Mouse (Mus musculus) gastrocnemius, postnatal 36 days (tissue): ENCODE data around the gene Gm6482. TPM values are rescaled to one million over a fixed set of nuclear protein-coding genes. Genes with fewer than 3 reads are reported as not detected.
"Not testable (repeated sequence)": the region's sequence is repeated elsewhere in the genome, so short reads cannot be mapped to it uniquely, and the experiment has no call there.

Experiments used
- DNase-seq, 2 experiments: peaks; one replicate each; pipeline ENCODE4 v3.0.0; 2022
- intact Hi-C: fragments of 180-260 bp; cut with DNase I; formaldehyde crosslinking; loops from one replicate; pipeline ENCODE4 v1.15.1; 2025
- long read RNA-seq, 2 experiments: library from polyadenylated mRNA; stranded (forward); transcript quantifications; one replicate each; pipeline ENCODE4 v2.0.0; 2021
- total RNA-seq, 2 experiments: library from RNA; stranded (reverse); gene quantifications; 2 replicates each; pipeline ENCODE4 v1.2.3; 2021

Gm6482 gene
- not detected for total RNA-seq
- long read RNA-seq, experiment 1 = 0 reads
- long read RNA-seq, experiment 2 = 0 reads

DNA sequence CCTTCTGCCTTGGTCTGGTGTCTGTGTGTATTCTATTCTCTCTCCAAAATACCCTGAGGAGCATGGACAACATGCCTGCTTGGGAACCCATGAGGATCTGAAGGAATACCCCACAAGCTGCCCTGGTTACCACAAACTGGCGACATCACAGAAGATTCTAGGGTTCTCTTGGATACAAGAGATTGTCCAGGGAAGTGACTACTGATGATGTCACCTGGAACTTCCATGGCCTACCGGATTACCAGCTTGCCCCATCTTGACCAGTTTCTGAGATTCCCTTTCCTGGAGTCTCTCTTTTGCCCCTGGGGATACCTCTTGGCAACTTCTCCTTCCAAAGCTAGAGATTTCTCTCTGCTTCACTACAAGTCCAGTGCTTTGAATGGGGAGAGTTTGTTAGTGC is at the start of gene Gm6482:
Gene Gm6482 (minus strand): TSS at position 101 of the 400 bp plus-strand sequence.
- intact Hi-C loops, DNase-seq: not testable (repeated sequence)

DNA sequence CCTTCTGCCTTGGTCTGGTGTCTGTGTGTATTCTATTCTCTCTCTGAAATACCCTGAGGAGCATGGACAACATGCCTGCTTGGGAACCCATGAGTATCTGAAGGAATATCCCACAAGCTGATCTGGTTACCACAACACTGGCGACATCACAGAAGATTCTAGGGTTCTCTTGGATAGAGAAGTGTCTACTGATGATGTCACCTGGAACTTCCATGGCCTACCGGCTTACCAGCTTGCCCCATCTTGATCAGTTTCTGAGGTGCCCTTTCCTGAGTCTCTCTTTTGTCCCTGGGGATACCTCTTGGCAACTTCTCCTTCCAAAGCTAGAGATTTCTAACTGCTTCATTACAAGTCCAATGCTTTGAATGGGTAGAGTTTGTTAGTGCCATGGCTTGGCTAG is 45.3 kb upstream of the Gm6482 start, which contains the start of gene Gm7954:
Gene Gm7954 (minus strand): TSS at position 101 of the 400 bp plus-strand sequence.
- intact Hi-C loops, DNase-seq: not testable (repeated sequence)

GRCm38 (mm10) chr14:41425393-41426075 is 17.5 kb upstream of the Gm6482 start:
- DNase-seq, intact Hi-C loops: not testable (repeated sequence)

GRCm38 (mm10) chr14:41424694-41425093 is 16.6 kb upstream of the Gm6482 start:
- intact Hi-C loops, DNase-seq: not testable (repeated sequence)

- DNase-seq, intact Hi-C loops: not testable (repeated sequence)
Observed at GRCm38 (mm10) chr14:41386279-41386678, 21.8 kb downstream of the Gm6482 start, which contains the start of gene Gm7945. Gene Gm7945 (minus strand): TSS chr14:41386379.

Other genes with a start within 250 kb of the Gm6482 start
- gene Sftpd, start 223.1 kb downstream of the Gm6482 start, total RNA-seq = not detected
- not detected for gene Gm2832, start 129.5 kb downstream of the Gm6482 start, total RNA-seq
- not detected for gene Gm5798, start 59.7 kb downstream of the Gm6482 start, total RNA-seq
- gene Gm7945, start 21.9 kb downstream of the Gm6482 start, total RNA-seq = not detected
- gene Gm7954, start 45.2 kb upstream of the Gm6482 start, total RNA-seq = not detected
- not detected for gene Gm3486, start 81.2 kb upstream of the Gm6482 start, total RNA-seq
- gene Gm7970, start 147.3 kb upstream of the Gm6482 start, total RNA-seq = not detected
- gene 1700049E17Rik2, start 164.9 kb upstream of the Gm6482 start, total RNA-seq = not detected
- gene Gm3072, start 216.3 kb upstream of the Gm6482 start, total RNA-seq = not detected
- not detected for gene Gm3676, start 238.2 kb upstream of the Gm6482 start, total RNA-seq